30 mouse cellular contexts compared by ENCODE assay signal in the genomic region with DNA sequence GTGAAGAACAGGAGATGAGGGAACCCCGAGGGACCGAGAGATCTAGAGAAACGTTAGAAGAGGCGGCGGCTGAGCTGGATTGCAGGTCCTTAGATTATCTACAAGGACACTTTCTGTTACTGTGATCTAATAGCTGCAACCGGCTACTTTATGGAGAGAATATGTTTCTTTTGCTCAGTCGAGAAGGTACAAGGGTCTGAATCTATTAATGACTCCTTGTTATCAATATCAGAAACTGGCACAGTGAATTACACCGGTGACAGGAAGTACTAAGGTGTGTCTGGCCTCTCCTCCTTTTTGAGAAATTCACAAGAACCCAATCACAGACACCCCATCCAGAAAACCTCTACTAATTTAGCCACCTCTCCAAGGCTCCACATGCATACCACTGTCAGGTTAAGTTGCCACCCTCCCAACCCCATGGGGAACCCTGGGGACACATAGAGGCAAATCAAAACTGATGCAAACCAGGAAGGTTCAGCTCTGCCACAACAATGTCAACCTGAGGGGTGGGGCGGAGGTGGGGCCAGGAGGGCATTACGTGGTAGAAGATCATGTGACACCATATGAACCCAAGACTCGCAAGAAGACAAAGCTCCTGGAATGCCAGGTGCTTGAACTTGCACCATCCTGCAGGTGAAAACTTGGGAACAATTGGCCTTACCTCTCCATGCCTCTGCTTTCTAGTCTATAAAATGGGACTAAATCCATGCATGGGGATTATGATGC. TPM values are rescaled to one million over a fixed set of nuclear protein-coding genes. Genes with fewer than 3 reads are reported as not detected.
A peak's percentile ranks its signal among the peaks of the same experiment; 100 is the strongest.
DNase-seq lines count a peak whose midpoint lies in the region; ATAC-seq and TF ChIP-seq lines count a peak whose summit lies in the region.
"Had no signal": no experiment of that assay in that cellular context is flagged by ENCODE, and none has a peak within 500 bp of the region (broad histone marks: within the 10 kb centered on the region; RNA-seq: fewer than 3 reads in every experiment).

No protein-coding gene starts in this region.

- no peaks in the 10 kb centered on the region; the same call in 1 of the 2 replicates for H3K4me1 ChIP-seq in midbrain, embryonic 11.5 days (ENCODE audit: control insufficient read depth, insufficient read depth, low read length)
- no peaks in the 10 kb centered on the region for H3K4me1 ChIP-seq in midbrain, embryonic 14.5 days (ENCODE audit: control insufficient read depth, insufficient read depth, low read length)
- H3K4me1 ChIP-seq in intestine, embryonic 16.5 days (ENCODE audit: control insufficient read depth, insufficient read depth, low read length) = no peaks in the 10 kb centered on the region
- H3K4me1 ChIP-seq in stomach, postnatal 0 days (replicated peaks; ENCODE audit: control insufficient read depth, insufficient read depth) = no peaks in the 10 kb centered on the region
- H3K4me1 ChIP-seq: embryonic facial prominence, embryonic 15.5 days; hindbrain, embryonic 15.5 days had no signal

- 85% methylated on average over 11 of the region's 11 CpGs for WGBS in midbrain, embryonic 11.5 days
- 87% methylated on average over 11 of the region's 11 CpGs for WGBS in midbrain, embryonic 14.5 days
- 66% methylated on average over 11 of the region's 11 CpGs for whole genome bisulfite sequencing in intestine, embryonic 16.5 days
- 70% methylated on average over 11 of the region's 11 CpGs for WGBS in stomach, postnatal 0 days

- H3K4me2 ChIP-seq in midbrain, embryonic 11.5 days = no peak overlapping the region
- no peak overlapping the region for H3K4me2 ChIP-seq in midbrain, embryonic 14.5 days (ENCODE audit: low read length)
- no peak overlapping the region for H3K4me2 ChIP-seq in intestine, embryonic 16.5 days (ENCODE audit: low read depth, low read length)
- no peak overlapping the region for H3K4me2 ChIP-seq in stomach, postnatal 0 days (replicated peaks; ENCODE audit: low read depth)
- H3K4me2 ChIP-seq: embryonic facial prominence, embryonic 15.5 days; hindbrain, embryonic 12.5 days; hindbrain, embryonic 15.5 days had no signal

- no peaks in the 10 kb centered on the region for H3K36me3 ChIP-seq in midbrain, embryonic 11.5 days (ENCODE audit: control insufficient read depth, insufficient read depth, low read length)
- H3K36me3 ChIP-seq in midbrain, embryonic 14.5 days (ENCODE audit: control insufficient read depth, insufficient read depth, low read length) = no peaks in the 10 kb centered on the region
- H3K36me3 ChIP-seq in intestine, embryonic 16.5 days (ENCODE audit: control insufficient read depth, insufficient read depth, low read length) = no peaks in the 10 kb centered on the region
- no peaks in the 10 kb centered on the region for H3K36me3 ChIP-seq in stomach, postnatal 0 days (ENCODE audit: control insufficient read depth, insufficient read depth, low read length)
- H3K36me3 ChIP-seq: embryonic facial prominence, embryonic 15.5 days; hindbrain, embryonic 12.5 days; hindbrain, embryonic 15.5 days had no signal

- TF ChIP-seq EP300 in stomach, postnatal 0 days (optimal IDR thresholded peaks at IDR 0.05) = no peak

- no peak overlapping the region for H3K27ac ChIP-seq in midbrain, embryonic 11.5 days (ENCODE audit: low read depth, low read length)
- H3K27ac ChIP-seq in midbrain, embryonic 14.5 days (replicated peaks; ENCODE audit: low read depth, low read length) = no peak overlapping the region
- H3K27ac ChIP-seq in intestine, embryonic 16.5 days (ENCODE audit: low read length) = no peak overlapping the region
- no peak overlapping the region for H3K27ac ChIP-seq in stomach, postnatal 0 days (replicated peaks)
- H3K27ac ChIP-seq: embryonic facial prominence, embryonic 15.5 days; gastrocnemius, adult 2 months; heart, adult 2 months; heart, embryonic 10.5 days; hindbrain, embryonic 12.5 days; hindbrain, embryonic 15.5 days had no signal

- TF ChIP-seq CTCF in stomach, postnatal 0 days (IDR thresholded peaks at IDR 0.05; ENCODE audit: low read depth) = no peak

- H3K4me3 ChIP-seq in midbrain, embryonic 11.5 days (ENCODE audit: low read depth, low read length) = no peak overlapping the region
- H3K4me3 ChIP-seq in midbrain, embryonic 14.5 days (replicated peaks; ENCODE audit: low read depth, low read length) = no peak overlapping the region
- no peak overlapping the region for H3K4me3 ChIP-seq in intestine, embryonic 16.5 days (ENCODE audit: low read length)
- no peak overlapping the region for H3K4me3 ChIP-seq in stomach, postnatal 0 days (ENCODE audit: low read depth, low read length)
- H3K4me3 ChIP-seq: embryonic facial prominence, embryonic 15.5 days; gastrocnemius, adult 2 months; heart, adult 2 months; heart, embryonic 10.5 days; hindbrain, embryonic 12.5 days; hindbrain, embryonic 15.5 days had no signal

- peak; percentile 73 for DNase-seq in midbrain, embryonic 11.5 days (ENCODE audit: low spot score, missing footprints)
- no peak for DNase-seq in midbrain, embryonic 14.5 days
- peak; percentile 57 for DNase-seq in stomach, postnatal 0 days (ENCODE audit: low spot score)
- DNase-seq in kidney, postnatal 25 days = no peak
- DNase-seq in testis, postnatal 10 days (ENCODE audit: low spot score) = no peak
- DNase-seq: adrenal gland, adult 8-10 months; adrenal gland, postnatal 25 days; cerebellum, adult 11-12 months; cerebellum, adult 8-10 months; cerebellum, postnatal 10 days; cerebellum, postnatal 36 days; embryo, embryonic 11 days; forebrain, postnatal 0 days; gastrocnemius, adult 2 months; gastrocnemius, postnatal 14 days; heart, adult 2 months had no signal

- ATAC-seq in midbrain, embryonic 11.5 days (ENCODE audit: low FRiP score) = no peak
- ATAC-seq in midbrain, embryonic 14.5 days (ENCODE audit: low FRiP score, low TSS enrichment) = no peak
- peak; percentile 73 for ATAC-seq in intestine, embryonic 16.5 days
- peak; percentile 53; the same call in 1 of the 2 replicates for ATAC-seq in stomach, postnatal 0 days (ENCODE audit: low FRiP score, low TSS enrichment)
- ATAC-seq: activated CD4-positive, CD25-positive, alpha-beta regulatory T cell, adult 4 months; CD4-positive, CD25-positive, alpha-beta regulatory T cell, adult 4 months; forebrain, embryonic 14.5 days; forebrain, postnatal 0 days had no signal

- no peaks in the 10 kb centered on the region for H3K27me3 ChIP-seq in midbrain, embryonic 11.5 days (ENCODE audit: control insufficient read depth, insufficient read depth, low read length)
- H3K27me3 ChIP-seq in midbrain, embryonic 14.5 days (ENCODE audit: control insufficient read depth, insufficient read depth, low read length) = no peaks in the 10 kb centered on the region
- no peaks in the 10 kb centered on the region for H3K27me3 ChIP-seq in intestine, embryonic 16.5 days (replicated peaks; ENCODE audit: control insufficient read depth, insufficient read depth, low read length)
- H3K27me3 ChIP-seq in stomach, postnatal 0 days (ENCODE audit: control insufficient read depth, insufficient read depth, low read length) = no peaks in the 10 kb centered on the region
- H3K27me3 ChIP-seq: embryonic facial prominence, embryonic 15.5 days; hindbrain, embryonic 15.5 days had no signal

- H3K9ac ChIP-seq in midbrain, embryonic 11.5 days (ENCODE audit: low read length) = no peak overlapping the region
- H3K9ac ChIP-seq in midbrain, embryonic 14.5 days (replicated peaks; ENCODE audit: low read length) = no peak overlapping the region
- no peak overlapping the region for H3K9ac ChIP-seq in intestine, embryonic 16.5 days (ENCODE audit: low read depth, low read length)
- no peak overlapping the region for H3K9ac ChIP-seq in stomach, postnatal 0 days (ENCODE audit: low read length)
- H3K9ac ChIP-seq: embryonic facial prominence, embryonic 15.5 days; forebrain, postnatal 0 days; hindbrain, embryonic 12.5 days; hindbrain, embryonic 15.5 days had no signal

- no peaks in the 10 kb centered on the region for H3K9me3 ChIP-seq in midbrain, embryonic 11.5 days (ENCODE audit: control insufficient read depth, low read length)
- H3K9me3 ChIP-seq in midbrain, embryonic 14.5 days (ENCODE audit: control insufficient read depth, low read length) = no peaks in the 10 kb centered on the region
- no peaks in the 10 kb centered on the region for H3K9me3 ChIP-seq in intestine, embryonic 16.5 days (ENCODE audit: control insufficient read depth, low read length)
- no peaks in the 10 kb centered on the region for H3K9me3 ChIP-seq in stomach, postnatal 0 days (ENCODE audit: control insufficient read depth, low read length)
- H3K9me3 ChIP-seq: embryonic facial prominence, embryonic 15.5 days; heart, embryonic 10.5 days; hindbrain, embryonic 12.5 days; hindbrain, embryonic 15.5 days had no signal

RNA-seq across cellular contexts. Expression of a gene that starts 12.5 kb away (rescaled TPM):
- 0.40 and 0.60 TPM in 2 replicates for polyA plus RNA-seq in midbrain, embryonic 11.5 days (2014; fragmentation: Nextera tagmentation; extraction: Ambion mirVana)
- 0.80 and 0.89 TPM in 2 replicates for polyA plus RNA-seq in midbrain, embryonic 14.5 days (2014; fragmentation: Nextera tagmentation; extraction: Ambion mirVana)
- 6.7 and 6.8 TPM in 2 replicates for polyA plus RNA-seq in intestine, embryonic 16.5 days (2015; fragmentation: Nextera tagmentation; extraction: Ambion mirVana)
- 5.6 and 6.0 TPM in 2 replicates for polyA plus RNA-seq in stomach, postnatal 0 days (2015; fragmentation: Nextera tagmentation; extraction: Ambion mirVana)
- polyA plus RNA-seq: activated CD4-positive, CD25-positive, alpha-beta regulatory T cell, adult 4 months; C2C12; CD4-positive, CD25-positive, alpha-beta regulatory T cell, adult 4 months had no signal

RNA-seq across cellular contexts. Expression of a gene that starts 32.2 kb away (rescaled TPM):
- not detected in 2 replicates for polyA plus RNA-seq in midbrain, embryonic 11.5 days (2014; fragmentation: Nextera tagmentation; extraction: Ambion mirVana)
- polyA plus RNA-seq in midbrain, embryonic 14.5 days (2014; fragmentation: Nextera tagmentation; extraction: Ambion mirVana) = not detected in 2 replicates
- 2.2 and 2.8 TPM in 2 replicates for polyA plus RNA-seq in intestine, embryonic 16.5 days (2015; fragmentation: Nextera tagmentation; extraction: Ambion mirVana)
- polyA plus RNA-seq in stomach, postnatal 0 days (2015; fragmentation: Nextera tagmentation; extraction: Ambion mirVana) = 21.4 and 24.8 TPM in 2 replicates
- polyA plus RNA-seq: activated CD4-positive, CD25-positive, alpha-beta regulatory T cell, adult 4 months; C2C12; CD4-positive, CD25-positive, alpha-beta regulatory T cell, adult 4 months; cortical plate, adult 2 months; embryonic facial prominence, embryonic 11.5 days; forebrain, embryonic 11.5 days; forebrain, embryonic 14.5 days; forebrain, postnatal 0 days; frontal cortex, adult 2 months; heart, adult 2 months; heart, embryonic 10.5 days; heart, embryonic 14.5 days; hindbrain, embryonic 12.5 days; hindbrain, embryonic 15.5 days had no signal

Comparison
In these comparisons a context has a peak if more than half of its experiments do, and no peak if none do; other contexts are left out.
1. DNase-seq: peak in midbrain, embryonic 11.5 days (single experiment) and stomach, postnatal 0 days (single experiment); none in midbrain, embryonic 14.5 days (single experiment), kidney, postnatal 25 days (0 of 2) and testis, postnatal 10 days (single experiment).
2. ATAC-seq: peak in intestine, embryonic 16.5 days (single experiment) and stomach, postnatal 0 days (single experiment); none in midbrain, embryonic 11.5 days (single experiment) and midbrain, embryonic 14.5 days (single experiment).